Mouse (Mus musculus): ENCODE measurements around the gene Zcchc17.

Zcchc17 gene

GRCm38 (mm10) chr4:130359486-130360237 lies at the start of gene Zcchc17, which contains the start of gene Snrnp40:
Gene Zcchc17 (minus strand): TSS chr4:130359943.
Gene Snrnp40 (plus strand): TSS chr4:130360132.
- peak; percentile 95 to 98 for DNase-seq

- no peak for DNase-seq
Observed at GRCm38 (mm10) chr4:130391265-130391664, 31.5 kb upstream of the Zcchc17 start.

GRCm38 (mm10) chr4:130389927-130390326 lies 30.2 kb upstream of the Zcchc17 start:
- no peak for DNase-seq

GRCm38 (mm10) chr4:130389496-130389895 lies 29.8 kb upstream of the Zcchc17 start:
- DNase-seq, result no peak

GRCm38 (mm10) chr4:130387256-130387655 lies 27.5 kb upstream of the Zcchc17 start:
- no peak for DNase-seq

GRCm38 (mm10) chr4:130380418-130380817 lies 20.7 kb upstream of the Zcchc17 start:
- DNase-seq, result no peak

GRCm38 (mm10) chr4:130379181-130379580 lies 19.4 kb upstream of the Zcchc17 start:
- DNase-seq, result no peak

- no peak for DNase-seq
Observed at GRCm38 (mm10) chr4:130377500-130377899, 17.8 kb upstream of the Zcchc17 start.

GRCm38 (mm10) chr4:130376675-130377074 lies 16.9 kb upstream of the Zcchc17 start:
- DNase-seq, result no peak

- DNase-seq, result no peak
Observed at GRCm38 (mm10) chr4:130360238-130360590, 471 bp upstream of the Zcchc17 start.

GRCm38 (mm10) chr4:130357946-130358345 lies 1.8 kb downstream of the Zcchc17 start:
- no peak for DNase-seq

- no peak for DNase-seq
Observed at GRCm38 (mm10) chr4:130352588-130352987, 7.2 kb downstream of the Zcchc17 start.

- no peak for DNase-seq
Observed at GRCm38 (mm10) chr4:130350690-130351422, 8.9 kb downstream of the Zcchc17 start.

- no peak for DNase-seq
Observed at GRCm38 (mm10) chr4:130349666-130350065, 10.1 kb downstream of the Zcchc17 start.

- DNase-seq, result peak in 1 of 2 experiments; percentile 16
Observed at GRCm38 (mm10) chr4:130341691-130342090, 18.1 kb downstream of the Zcchc17 start.

GRCm38 (mm10) chr4:130335867-130336266 lies 23.9 kb downstream of the Zcchc17 start:
- DNase-seq, result no peak

- DNase-seq, result no peak
Observed at GRCm38 (mm10) chr4:130327366-130327765, 32.4 kb downstream of the Zcchc17 start.

GRCm38 (mm10) chr4:130325446-130325845 lies 34.3 kb downstream of the Zcchc17 start:
- no peak for DNase-seq

- no peak for DNase-seq
Observed at GRCm38 (mm10) chr4:130323607-130324006, 36.1 kb downstream of the Zcchc17 start.

- DNase-seq, result no peak
Observed at GRCm38 (mm10) chr4:130323165-130323564, 36.6 kb downstream of the Zcchc17 start.

GRCm38 (mm10) chr4:130322567-130322966 lies 37.2 kb downstream of the Zcchc17 start:
- no peak for DNase-seq

GRCm38 (mm10) chr4:130321640-130322039 lies 38.1 kb downstream of the Zcchc17 start:
- no peak for DNase-seq

GRCm38 (mm10) chr4:130319564-130319963 lies 40.2 kb downstream of the Zcchc17 start:
- DNase-seq, result no peak

- no peak for DNase-seq
Observed at GRCm38 (mm10) chr4:130318122-130318521, 41.6 kb downstream of the Zcchc17 start.
